Mouse (Mus musculus) mesoderm, embryonic 11.5 days (tissue): ENCODE results near the gene Pcdh9.

ENCODE experiments used
- DNase-seq: peaks from one replicate; pipeline ENCODE4 v3.0.0-alpha.2; 2012; ENCODE audit warnings: low read depth, low spot score

Gene Pcdh9

GRCm38 (mm10) chr14:93182606-93183491, 707.6 kb downstream of the Pcdh9 start:
- DNase-seq, result no peak

GRCm38 (mm10) chr14:93169201-93169600, 721.3 kb downstream of the Pcdh9 start:
- DNase-seq, result no peak

GRCm38 (mm10) chr14:93168367-93168766, 722.1 kb downstream of the Pcdh9 start:
- no peak for DNase-seq

DNA sequence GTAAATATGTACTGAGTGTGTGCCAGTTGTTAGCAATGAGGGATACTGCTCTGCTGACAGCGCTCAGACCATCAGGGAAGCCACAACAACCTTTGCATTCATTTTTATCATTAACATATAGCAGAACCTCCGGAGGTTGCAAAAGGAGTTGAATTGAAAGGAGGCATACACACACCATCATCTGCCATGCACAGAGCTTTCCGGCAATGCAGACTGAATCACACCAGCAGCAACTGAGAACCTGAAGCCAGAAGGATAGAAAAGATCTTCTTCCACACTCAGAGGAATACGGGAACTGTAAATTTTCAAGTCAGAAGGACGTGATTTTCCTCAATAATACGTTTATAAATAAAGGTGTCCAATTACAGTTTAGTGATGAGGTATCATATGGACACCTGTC, 747.1 kb downstream of the Pcdh9 start:
- no peak for DNase-seq

GRCm38 (mm10) chr14:93142076-93142475, 748.4 kb downstream of the Pcdh9 start:
- no peak for DNase-seq

- no peak for DNase-seq
These were observed 763.5 kb downstream of the Pcdh9 start for GRCm38 (mm10) chr14:93126993-93127392.

- DNase-seq, result no peak
These were observed 787.7 kb downstream of the Pcdh9 start for GRCm38 (mm10) chr14:93102755-93103154.

DNA sequence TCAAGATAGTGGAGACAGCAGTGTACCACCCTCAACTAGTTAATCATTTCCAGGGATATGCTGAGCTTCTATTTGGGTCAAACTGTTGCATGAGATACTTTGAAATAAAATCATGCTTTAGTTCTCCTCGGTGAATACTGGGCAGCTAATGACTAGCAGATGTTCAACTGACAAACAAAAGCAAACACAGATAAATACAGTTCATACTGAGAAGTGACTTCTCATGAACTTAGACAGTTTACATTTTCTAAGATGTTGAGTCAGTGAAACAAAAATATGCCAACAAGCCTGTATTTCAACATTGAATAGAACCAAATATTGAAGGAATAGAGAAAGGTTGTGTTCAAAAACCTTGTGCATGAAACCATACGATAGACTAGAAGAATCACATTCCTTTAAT, 795.4 kb downstream of the Pcdh9 start:
- peak; percentile 16 for DNase-seq

- DNase-seq, result no peak
These were observed 797.7 kb downstream of the Pcdh9 start for GRCm38 (mm10) chr14:93092806-93093205.

DNA sequence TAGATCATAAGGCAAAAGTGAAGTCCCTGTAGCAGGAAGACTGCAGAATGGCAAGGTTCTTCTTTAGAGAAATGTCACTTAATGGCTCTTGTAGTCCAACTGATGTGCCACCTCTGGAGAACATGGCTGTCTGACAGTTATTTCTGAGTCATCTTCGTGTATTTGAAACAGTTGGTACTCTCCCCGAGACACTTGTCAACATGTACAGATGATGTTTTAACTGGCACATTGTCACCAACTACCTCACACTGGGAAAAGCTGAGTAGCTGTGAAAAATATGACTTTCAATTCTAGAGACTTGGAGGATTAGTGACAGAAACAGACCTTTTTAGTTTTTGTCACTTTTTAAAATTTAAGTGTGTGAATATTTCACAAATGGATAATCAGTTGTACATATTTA, 804.8 kb downstream of the Pcdh9 start:
- DNase-seq, result no peak

DNA sequence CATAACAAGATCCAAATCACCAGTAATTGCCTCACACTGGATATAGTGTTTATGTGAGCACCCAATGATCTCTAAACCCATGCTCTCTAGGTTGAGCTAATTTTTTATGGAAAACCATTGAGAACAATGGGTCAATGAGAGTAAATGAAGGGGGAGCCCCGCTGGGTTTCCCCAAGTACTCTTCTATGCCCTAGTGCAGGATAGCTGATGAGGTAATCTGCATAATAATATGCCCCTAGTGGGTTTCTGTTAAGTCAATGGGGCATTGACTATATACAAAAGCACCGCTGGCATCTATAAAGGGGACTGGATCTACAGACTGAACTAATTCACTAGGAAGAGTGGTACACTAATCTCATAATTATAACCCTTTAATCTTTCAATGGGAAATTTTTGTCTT, 807.3 kb downstream of the Pcdh9 start:
- DNase-seq, result no peak

DNA sequence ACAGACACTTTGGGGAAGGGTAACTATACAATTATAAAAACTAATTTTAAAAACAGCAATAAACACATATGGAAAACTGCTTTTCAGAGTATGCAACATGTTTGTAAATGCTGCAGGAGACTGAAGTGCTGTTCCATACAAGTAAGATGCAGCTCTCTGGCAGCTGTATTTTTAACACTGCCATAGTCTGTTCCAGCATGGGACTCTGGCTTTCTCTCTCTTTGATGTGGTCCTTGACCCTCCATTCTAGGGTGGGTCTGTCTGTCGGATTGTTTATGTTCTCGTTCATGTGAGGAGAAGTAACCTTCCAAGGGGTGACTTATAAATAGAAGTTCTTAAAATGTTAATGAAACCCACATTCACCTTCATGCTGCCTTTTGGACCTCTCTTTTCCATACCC, 809.6 kb downstream of the Pcdh9 start:
- DNase-seq, result no peak

GRCm38 (mm10) chr14:93075761-93076160, 814.7 kb downstream of the Pcdh9 start:
- no peak for DNase-seq

GRCm38 (mm10) chr14:93072346-93072745, 818.1 kb downstream of the Pcdh9 start:
- DNase-seq, result no peak

DNA sequence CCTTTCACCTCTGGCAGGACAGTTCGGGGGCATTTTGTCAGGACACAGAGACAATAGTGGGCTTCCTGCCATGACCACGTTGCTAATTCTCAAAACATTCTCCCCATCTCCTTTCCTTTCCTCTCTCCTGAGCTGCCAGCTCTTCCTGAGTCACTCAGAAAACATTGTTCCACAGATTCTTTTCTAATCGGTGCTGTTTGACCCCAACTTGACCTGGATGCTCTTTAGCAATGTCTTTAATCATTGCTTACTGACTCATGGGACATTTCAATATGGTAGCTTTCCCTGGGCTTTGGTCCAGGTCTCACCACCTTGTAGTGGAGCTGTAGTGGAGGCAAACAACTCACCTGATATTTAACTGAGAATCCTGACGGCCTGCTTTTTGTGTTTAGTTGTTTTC, 820.3 kb downstream of the Pcdh9 start:
- no peak for DNase-seq

DNA sequence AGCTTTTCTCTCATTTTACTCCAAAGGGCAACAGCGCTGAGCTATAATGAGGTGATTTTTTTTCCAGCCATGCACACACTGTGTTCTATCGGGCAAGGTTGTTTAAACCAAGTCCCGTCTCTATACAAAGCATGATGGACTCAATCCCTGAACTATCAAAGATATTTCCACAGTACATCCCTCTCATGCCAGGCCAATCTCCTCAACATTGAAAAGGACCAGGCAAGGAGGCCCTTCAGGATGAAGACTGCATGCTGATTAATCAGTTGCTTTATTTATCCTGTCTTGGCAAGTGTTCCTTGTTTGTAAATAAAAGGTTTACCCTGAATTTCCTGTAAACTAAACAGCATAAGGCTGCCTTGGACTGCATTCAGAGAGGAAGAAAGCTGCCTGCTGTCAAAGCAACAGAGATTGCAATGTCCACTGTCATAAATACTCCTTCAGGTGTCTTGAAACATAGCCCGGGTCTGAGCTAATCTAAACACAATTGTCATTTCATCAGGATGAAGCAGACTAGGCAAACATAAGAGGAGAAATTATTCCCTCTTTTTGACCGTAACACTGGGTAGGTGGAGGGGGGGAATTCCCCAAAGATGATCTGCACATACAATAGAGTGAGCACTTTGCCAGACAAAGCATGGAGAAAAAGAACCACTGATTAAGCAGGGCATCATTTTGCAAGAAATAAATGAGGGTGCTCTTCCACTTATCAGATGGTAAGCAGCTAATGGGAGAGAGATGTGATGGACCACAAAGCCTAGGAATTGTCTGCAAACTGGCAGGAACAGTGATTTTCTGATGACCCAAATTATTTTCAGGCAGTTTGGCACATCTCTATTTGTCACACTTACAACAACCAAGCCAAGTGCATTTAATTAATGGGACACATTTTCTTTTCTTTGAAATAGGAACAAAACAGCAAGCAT, 822.8 kb downstream of the Pcdh9 start:
- DNase-seq, result no peak

DNA sequence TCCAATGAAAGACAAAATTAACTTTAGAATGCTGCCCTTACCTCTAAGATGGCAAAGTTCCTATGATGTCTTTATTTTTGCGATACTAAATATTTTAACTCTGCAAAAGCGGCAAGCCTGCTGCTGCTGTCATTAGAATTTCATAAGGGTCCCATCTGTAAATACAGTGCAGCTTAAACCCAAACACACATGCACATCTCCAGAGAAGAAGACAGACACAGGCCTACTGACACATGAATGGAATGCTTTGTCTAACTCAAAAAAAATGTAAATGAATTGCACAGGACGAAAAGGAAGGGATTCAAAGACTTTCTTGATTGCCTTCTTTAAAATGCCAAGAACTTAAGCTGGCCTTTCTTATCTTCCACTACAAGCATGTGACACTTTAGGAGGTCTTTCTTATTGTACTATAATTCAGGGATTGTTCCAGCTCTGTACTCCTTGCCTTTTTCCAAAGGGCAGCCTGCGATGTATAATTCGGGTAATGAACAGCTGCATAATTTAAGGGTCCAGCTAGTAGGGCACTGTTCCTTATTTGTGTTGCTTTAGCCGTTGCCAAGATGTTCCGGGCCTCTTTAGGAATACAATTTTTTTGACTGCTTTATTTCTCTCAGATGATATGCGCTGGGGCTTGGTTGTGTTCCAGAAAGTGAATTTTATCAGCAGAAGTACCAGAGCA, 823.6 kb downstream of the Pcdh9 start:
- no peak for DNase-seq

- no peak for DNase-seq
These were observed 828.5 kb downstream of the Pcdh9 start for GRCm38 (mm10) chr14:93061824-93062620.

DNA sequence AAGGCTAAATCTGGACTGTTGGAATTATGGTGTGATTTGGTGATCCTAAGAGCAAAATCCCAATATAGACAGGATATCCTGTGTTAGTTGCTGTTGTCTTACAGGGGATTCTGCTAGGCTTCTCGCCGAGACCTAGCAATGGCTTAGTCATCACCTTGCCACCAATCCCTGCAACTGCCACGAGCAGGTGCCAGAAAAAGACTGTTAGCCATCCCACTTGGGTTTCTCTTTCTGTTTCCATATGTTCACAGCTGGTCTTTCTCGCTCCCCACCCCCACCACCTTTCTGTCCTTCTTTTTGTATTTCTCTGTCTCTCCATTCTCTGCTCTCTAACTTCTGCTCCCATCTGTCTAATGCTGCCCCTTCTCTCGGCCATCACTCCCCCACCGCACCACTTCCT, 831.7 kb downstream of the Pcdh9 start:
- no peak for DNase-seq

DNA sequence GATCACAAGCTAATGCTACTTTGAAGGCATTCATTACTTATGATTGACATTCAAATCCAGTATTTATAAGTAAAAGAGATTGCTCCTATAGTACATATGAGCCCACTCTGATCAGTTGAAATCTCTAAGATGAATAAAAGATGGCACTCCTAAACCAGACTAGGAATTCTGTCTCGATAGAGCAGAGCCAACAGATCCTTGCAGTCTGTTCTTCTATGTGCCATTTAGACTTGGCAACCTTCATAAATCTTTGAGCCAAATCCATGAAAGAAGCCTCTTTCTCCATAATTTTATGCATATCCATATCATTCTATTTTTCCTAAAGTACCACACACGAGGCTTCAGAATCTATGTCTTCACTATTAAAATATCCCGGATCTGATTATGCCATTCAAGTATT, 834.5 kb downstream of the Pcdh9 start:
- no peak for DNase-seq

DNA sequence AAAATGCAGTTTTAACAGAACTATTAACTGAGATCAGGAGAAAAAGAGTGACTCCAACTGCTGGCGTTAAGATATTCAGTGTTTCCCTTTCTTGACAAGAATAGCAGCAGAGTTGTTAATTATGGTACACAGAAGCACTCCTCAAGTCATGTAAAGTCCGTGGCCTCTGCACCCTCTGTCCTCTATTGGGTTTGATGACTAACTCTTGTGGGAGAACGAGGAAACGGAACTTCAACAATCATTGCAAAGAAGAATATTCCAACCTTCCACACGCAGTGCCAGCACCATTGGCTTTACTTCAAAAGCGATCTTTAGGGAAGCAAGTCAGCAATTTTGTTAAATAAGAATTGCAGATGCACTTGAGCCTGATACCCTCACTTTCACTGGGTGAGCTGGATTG, 849.9 kb downstream of the Pcdh9 start:
- DNase-seq, result no peak
